Mouse (Mus musculus) limb, embryonic 14.5 days (tissue): ENCODE results near the gene Pard3b. TPM values are rescaled to one million over a fixed set of nuclear protein-coding genes. Genes with fewer than 3 reads are reported as not detected.

ENCODE experiments used
- ATAC-seq: fragments of 200-750 bp; cut with Nextera tagmentation; 2 replicates; pipeline ENCODE4 v1.8.0; 2017; ENCODE audit warnings: low read depth, moderate number of reproducible peaks, moderate TSS enrichment; ENCODE audit not compliant: low FRiP score
- DNase-seq: peaks from one replicate; pipeline ENCODE4 v3.0.0-alpha.2; 2015; ENCODE audit warnings: low spot score
- H3K27ac ChIP-seq: fragments of 300-500 bp; sonication (generic); replicated peaks from 2 replicates; pipeline ENCODE4 v1.5.1; 2014; ENCODE audit warnings: low read depth, mild to moderate bottlenecking, low read length, moderate library complexity, mixed read lengths
- H3K27me3 ChIP-seq: fragments of 300-500 bp; sonication (generic); 2 replicates; pipeline ENCODE4 v1.6.1; 2014; ENCODE audit warnings: low read length, mixed read lengths; ENCODE audit not compliant: control insufficient read depth, insufficient read depth
- H3K36me3 ChIP-seq: fragments of 300-500 bp; sonication (generic); 2 replicates; pipeline ENCODE4 v1.6.1; 2014; ENCODE audit warnings: mild to moderate bottlenecking, low read length, moderate library complexity, mixed read lengths; ENCODE audit not compliant: control insufficient read depth, insufficient read depth
- H3K4me1 ChIP-seq: fragments of 300-500 bp; sonication (generic); 2 replicates; pipeline ENCODE4 v1.6.1; 2014; ENCODE audit warnings: antibody characterized with exemption, low read length, mixed read lengths; ENCODE audit not compliant: control insufficient read depth, insufficient read depth
- H3K4me2 ChIP-seq: fragments of 300-500 bp; sonication (generic); replicated peaks from 2 replicates; pipeline ENCODE4 v1.6.1; 2014; ENCODE audit warnings: low read depth, mild to moderate bottlenecking, low read length, moderate library complexity; ENCODE audit not compliant: severe bottlenecking
- H3K4me3 ChIP-seq: fragments of 300-500 bp; sonication (generic); replicated peaks from 2 replicates; pipeline ENCODE4 v1.5.1; 2014; ENCODE audit warnings: low read length
- H3K9ac ChIP-seq: fragments of 300-500 bp; sonication (generic); 2 replicates; pipeline ENCODE4 v1.6.1; 2014; ENCODE audit warnings: mild to moderate bottlenecking, low read depth, low read length, moderate library complexity; ENCODE audit not compliant: severe bottlenecking
- H3K9me3 ChIP-seq: fragments of 300-500 bp; sonication (generic); 2 replicates; pipeline ENCODE4 v1.6.1; 2016; ENCODE audit warnings: low read length; ENCODE audit not compliant: control insufficient read depth
- POLR2A ChIP-seq: fragments of 200-500 bp; IDR thresholded peaks from 2 replicates; pipeline ENCODE4 v1.8.0; 2012; ENCODE audit warnings: inconsistent platforms, mild to moderate bottlenecking, moderate library complexity, borderline replicate concordance; ENCODE audit not compliant: insufficient read depth, insufficient read length; ENCODE audit errors: extremely low read depth
- WGBS: fragments of 180-500 bp; shearing (Covaris S2); extraction: QIAGEN DNeasy Blood & Tissue Kit; methylation state at CpG from one replicate; pipeline ENCODE4 v1.1.7; 2014; 5-methylcytosine and 5-hydroxymethylcytosine counted together
- polyA plus RNA-seq, 2 experiments: library from polyadenylated mRNA; depleted of rRNA in 1 of 2; stranded (reverse) in 1 of 2; unstranded in 1 of 2; fragments of >200 nt; fragmentation: Nextera tagmentation in 1 of 2; extraction: Ambion mirVana in 1 of 2; gene quantifications; 2 replicates each; pipeline versions ENCODE4 v1.2.1 to v1.2.3; 2012 to 2014

Gene Pard3b
- polyA plus RNA-seq, 2 experiments: 5.3 to 21.0 TPM

DNA sequence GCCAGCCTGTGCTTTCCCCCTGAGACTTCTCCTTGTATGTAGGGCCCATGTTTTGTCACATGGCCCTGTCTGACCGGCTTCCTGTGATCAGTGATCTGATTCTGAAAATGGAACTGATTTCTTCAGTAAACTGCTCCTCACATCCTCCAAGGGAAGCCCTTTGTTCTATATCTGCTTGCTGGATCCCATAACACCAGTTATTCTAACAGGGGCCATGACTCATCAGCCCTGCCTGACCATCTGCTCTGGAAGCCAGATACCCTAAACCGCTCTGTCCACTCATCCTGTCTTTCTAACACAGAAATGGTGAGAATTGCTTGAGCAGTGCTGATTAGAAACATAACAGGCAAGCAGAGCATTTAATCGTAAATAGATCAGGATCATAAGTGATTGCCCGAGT is 910.3 kb downstream of the Pard3b start:
- Histone ChIP-seq H3K4me2 (no peak overlapping the region), H3K27me3 (no peaks in the 10 kb centered on the region), H3K9me3 (no peaks in the 10 kb centered on the region), H3K27ac (no peak overlapping the region), H3K4me1 (peaks cover 19% of the 10 kb centered on the region), H3K9ac (no peak overlapping the region), H3K36me3 (no peaks in the 10 kb centered on the region), H3K4me3 (no peak overlapping the region)
- no peak for TF ChIP-seq POLR2A
- WGBS: 81% methylated on average over 4 of the region's 4 CpGs
- ATAC-seq (no peak), DNase-seq (no peak)

DNA sequence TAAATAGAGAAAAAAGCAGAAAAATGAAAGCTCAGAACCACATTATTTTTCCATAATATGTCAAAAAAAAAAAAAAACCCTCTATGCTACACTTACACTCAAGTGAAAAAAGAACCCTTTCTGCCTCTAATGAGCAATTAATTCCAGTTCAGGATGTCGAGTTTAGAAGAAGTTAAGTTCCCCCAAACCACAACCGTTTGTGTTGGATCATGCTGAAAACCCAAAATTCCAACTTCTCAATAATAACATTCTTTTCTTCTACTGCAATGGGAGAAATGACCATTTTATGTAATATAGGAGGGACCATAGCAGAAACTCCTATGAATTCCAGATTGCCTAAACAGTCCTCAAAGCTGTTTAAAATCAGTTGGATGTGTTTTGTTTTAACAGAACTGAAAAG is 911.9 kb downstream of the Pard3b start:
- 26% methylated on average over 2 of the region's 2 CpGs for WGBS
- H3K27me3 ChIP-seq: no peaks in the 10 kb centered on the region

DNA sequence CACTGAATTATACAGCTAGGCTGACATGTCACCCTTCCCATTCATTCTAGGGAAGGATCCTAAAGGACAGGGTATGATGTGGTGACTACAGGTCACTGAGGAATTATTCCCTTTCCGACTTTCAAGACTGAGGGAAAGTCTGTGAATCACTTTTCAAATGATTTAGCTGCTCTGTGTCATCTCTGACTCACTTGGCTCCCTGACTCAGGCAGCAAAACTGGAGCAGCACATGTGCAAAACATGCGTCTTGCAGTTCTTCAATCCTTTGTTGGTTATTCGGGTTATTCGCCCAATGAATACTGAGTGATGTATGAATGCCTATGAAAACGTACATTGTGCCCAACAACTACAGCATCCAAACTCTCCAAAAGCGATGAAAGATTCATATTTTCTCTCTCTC is 912.9 kb downstream of the Pard3b start:
- Histone ChIP-seq H3K36me3 (no peaks in the 10 kb centered on the region), H3K4me1 (peaks cover 19% of the 10 kb centered on the region), H3K9me3 (no peaks in the 10 kb centered on the region), H3K4me3 (no peak overlapping the region), H3K27me3 (no peaks in the 10 kb centered on the region), H3K27ac (0 out of 2 replicates have a peak overlapping the region, but pooled peaks have one; percentile 22), H3K9ac (no peak overlapping the region), H3K4me2 (no peak overlapping the region)
- TF ChIP-seq POLR2A: no peak
- ATAC-seq (no peak), DNase-seq (no peak)
- 76% methylated on average over 6 of the region's 6 CpGs for WGBS

More for the DNA sequence above, 911.9 kb downstream of the Pard3b start:
- no peak overlapping the region for H3K9ac ChIP-seq
- H3K4me1 ChIP-seq: peaks cover 19% of the 10 kb centered on the region
- no peaks in the 10 kb centered on the region for H3K9me3 ChIP-seq
- no peak overlapping the region for H3K4me2 ChIP-seq
- TF ChIP-seq POLR2A: no peak
- no peak overlapping the region for H3K27ac ChIP-seq
- no peak overlapping the region for H3K4me3 ChIP-seq
- DNase-seq (peak; percentile 72), ATAC-seq (peak; percentile 67; the same call in 1 of the 2 replicates)
- H3K36me3 ChIP-seq: no peaks in the 10 kb centered on the region

DNA sequence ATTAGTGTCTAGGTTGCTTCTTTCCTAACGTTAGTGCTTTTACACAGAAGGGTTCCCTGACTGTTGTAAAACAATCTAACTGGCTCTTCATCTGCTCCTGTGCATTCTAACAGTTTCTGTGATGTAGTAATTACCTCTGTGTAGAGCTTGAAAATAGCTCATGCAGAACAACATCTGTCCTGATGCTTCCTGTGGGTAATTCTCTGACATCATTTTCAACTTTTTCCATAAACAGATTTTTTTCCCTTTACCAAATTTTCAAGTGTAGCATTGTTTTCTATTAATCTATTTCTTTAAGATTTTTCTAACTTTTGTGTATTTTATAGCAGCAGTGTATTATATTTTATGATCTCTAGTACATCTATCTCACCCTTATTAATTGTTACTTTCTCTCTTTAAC is 917.2 kb downstream of the Pard3b start:
- peaks cover 8% of the 10 kb centered on the region for H3K4me1 ChIP-seq
- H3K27me3 ChIP-seq: no peaks in the 10 kb centered on the region
- no peak for ATAC-seq
- WGBS: 21% methylated on average over 1 of the region's 1 CpGs
- H3K4me3 ChIP-seq: no peak overlapping the region
- no peaks in the 10 kb centered on the region for H3K36me3 ChIP-seq
- DNase-seq: no peak
- H3K4me2 ChIP-seq: no peak overlapping the region
- H3K27ac ChIP-seq: no peak overlapping the region
- H3K9me3 ChIP-seq: no peaks in the 10 kb centered on the region
- TF ChIP-seq POLR2A: no peak
- no peak overlapping the region for H3K9ac ChIP-seq

DNA sequence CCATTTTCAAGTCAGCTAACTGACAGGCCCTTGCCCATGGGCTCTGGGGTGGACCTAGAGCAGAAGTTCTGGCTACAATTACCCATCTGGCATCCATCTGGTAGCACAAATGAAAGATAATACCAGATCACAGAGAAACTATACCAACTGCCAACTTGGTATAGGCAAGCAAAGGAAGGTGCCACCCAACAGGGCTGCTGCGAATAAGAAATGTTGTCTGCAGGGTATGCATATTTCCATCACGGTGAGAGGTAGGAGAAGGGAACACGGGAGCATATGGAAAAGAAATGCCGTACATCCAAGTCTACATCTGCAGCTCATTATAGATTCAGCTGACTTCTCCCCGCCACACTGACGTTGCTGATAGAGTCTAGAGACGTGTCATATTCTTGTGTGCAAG is 924.4 kb downstream of the Pard3b start:
- no peak for TF ChIP-seq POLR2A
- no peak overlapping the region for H3K4me2 ChIP-seq
- 26% methylated on average over 7 of the region's 7 CpGs for WGBS
- no peak overlapping the region for H3K27ac ChIP-seq
- H3K4me1 ChIP-seq: peaks cover 6% of the 10 kb centered on the region; the same call in 1 of the 2 replicates
- no peaks in the 10 kb centered on the region for H3K27me3 ChIP-seq
- H3K4me3 ChIP-seq: no peak overlapping the region
- ATAC-seq: peak; percentile 41; the same call in 1 of the 2 replicates
- DNase-seq: peak; percentile 49
- H3K9ac ChIP-seq: no peak overlapping the region
- H3K36me3 ChIP-seq: no peaks in the 10 kb centered on the region
- no peaks in the 10 kb centered on the region for H3K9me3 ChIP-seq
